Comparison of ENCODE assay signal across 21 mouse cellular contexts in the genomic region with DNA sequence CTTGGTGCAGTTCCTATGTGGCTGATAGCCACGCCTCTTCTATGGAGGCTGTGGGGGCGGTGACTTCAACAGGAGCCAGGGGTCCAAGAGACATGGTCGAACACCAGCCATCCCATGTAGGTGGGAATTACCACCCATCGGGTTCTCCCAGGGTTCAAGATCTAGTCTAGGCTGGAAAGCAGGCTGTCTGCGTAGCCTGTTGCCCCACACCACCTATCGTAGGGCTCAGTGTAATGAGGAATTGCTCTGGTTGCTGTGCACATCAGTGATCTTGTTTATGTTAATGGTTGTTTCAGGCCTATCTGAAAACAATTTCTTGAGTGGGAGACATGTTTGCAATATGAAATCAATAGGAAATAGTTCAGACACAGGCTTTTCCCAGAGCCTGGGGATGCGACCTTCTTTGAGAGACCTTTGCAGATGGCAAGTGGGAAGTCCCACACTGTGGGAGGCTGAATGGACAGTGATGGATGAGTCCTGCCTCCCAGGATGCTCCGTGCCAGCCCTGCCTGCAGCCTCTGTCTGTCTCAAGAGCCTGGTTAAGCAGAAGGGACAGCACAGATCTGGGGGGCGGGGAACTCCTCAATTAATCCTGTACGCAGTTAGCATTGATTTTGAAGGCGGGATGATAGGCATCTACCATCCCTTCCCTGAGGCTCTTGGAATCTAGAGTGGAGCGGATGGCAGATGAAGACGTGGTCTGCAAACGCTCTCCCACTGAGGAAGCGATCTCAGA.
DNase-seq lines count a peak whose midpoint lies in the region; ATAC-seq lines count a peak whose summit lies in the region.
"Had no signal": no experiment of that assay in that cellular context is flagged by ENCODE, and none has a peak within 500 bp of the region (broad histone marks: within the 10 kb centered on the region; RNA-seq: fewer than 3 reads in every experiment).

No protein-coding gene starts in this region.

- no peak overlapping the region for H3K9ac ChIP-seq in midbrain, embryonic 11.5 days (ENCODE audit: low read length)
- no peak overlapping the region for H3K9ac ChIP-seq in midbrain, embryonic 16.5 days (ENCODE audit: low read depth, low read length)
- no peak overlapping the region for H3K9ac ChIP-seq in hindbrain, embryonic 13.5 days
- H3K9ac ChIP-seq in neural tube, embryonic 12.5 days, result no peak overlapping the region
- H3K9ac ChIP-seq: embryonic facial prominence, embryonic 15.5 days; forebrain, postnatal 0 days; liver, postnatal 0 days; neural tube, embryonic 13.5 days had no signal

- no peak overlapping the region for H3K4me2 ChIP-seq in midbrain, embryonic 11.5 days
- no peak overlapping the region for H3K4me2 ChIP-seq in midbrain, embryonic 16.5 days (ENCODE audit: low read length)
- no peak overlapping the region for H3K4me2 ChIP-seq in hindbrain, embryonic 13.5 days
- no peak overlapping the region for H3K4me2 ChIP-seq in neural tube, embryonic 12.5 days (replicated peaks)
- H3K4me2 ChIP-seq: embryonic facial prominence, embryonic 15.5 days; neural tube, embryonic 13.5 days had no signal

- DNase-seq in midbrain, embryonic 11.5 days (ENCODE audit: low spot score, missing footprints), result no peak
- DNase-seq in embryo, embryonic 10.5 days (ENCODE audit: low spot score), result peak; percentile 10
- DNase-seq in spleen, postnatal 14 days (ENCODE audit: low spot score in 2 of 2), result no peak
- DNase-seq: adrenal gland, adult 8-10 months; cerebellum, adult 9-10 months; forebrain, postnatal 0 days; heart, adult 18-20 months; kidney, adult 18-20 months; liver, postnatal 0 days; lung, postnatal 10 days; midbrain, embryonic 14.5 days; thymus, adult 2 months had no signal

- H3K9me3 ChIP-seq in midbrain, embryonic 11.5 days (ENCODE audit: control insufficient read depth, low read length), result no peaks in the 10 kb centered on the region
- no peaks in the 10 kb centered on the region for H3K9me3 ChIP-seq in midbrain, embryonic 16.5 days (replicated peaks; ENCODE audit: control insufficient read depth, low read length, poor library complexity, severe bottlenecking)
- no peaks in the 10 kb centered on the region for H3K9me3 ChIP-seq in hindbrain, embryonic 13.5 days
- no peaks in the 10 kb centered on the region for H3K9me3 ChIP-seq in neural tube, embryonic 12.5 days
- H3K9me3 ChIP-seq: embryonic facial prominence, embryonic 15.5 days; limb, embryonic 10.5 days; neural tube, embryonic 13.5 days had no signal

- no peaks in the 10 kb centered on the region for H3K36me3 ChIP-seq in midbrain, embryonic 11.5 days (ENCODE audit: control insufficient read depth, insufficient read depth, low read length)
- H3K36me3 ChIP-seq in midbrain, embryonic 16.5 days (ENCODE audit: control insufficient read depth, insufficient read depth, low read length), result no peaks in the 10 kb centered on the region
- H3K36me3 ChIP-seq in hindbrain, embryonic 13.5 days, result no peaks in the 10 kb centered on the region
- no peaks in the 10 kb centered on the region for H3K36me3 ChIP-seq in neural tube, embryonic 12.5 days
- H3K36me3 ChIP-seq: embryonic facial prominence, embryonic 15.5 days; limb, embryonic 10.5 days; neural tube, embryonic 13.5 days had no signal

- WGBS in midbrain, embryonic 11.5 days, result 79% methylated on average over 15 of the region's 15 CpGs
- WGBS in midbrain, embryonic 16.5 days, result 77% methylated on average over 15 of the region's 15 CpGs
- 38% methylated on average over 15 of the region's 15 CpGs for WGBS in hindbrain, embryonic 13.5 days
- 53% methylated on average over 15 of the region's 15 CpGs for WGBS in neural tube, embryonic 12.5 days

- no peak overlapping the region for H3K27ac ChIP-seq in midbrain, embryonic 11.5 days (ENCODE audit: low read depth, low read length)
- no peak overlapping the region for H3K27ac ChIP-seq in midbrain, embryonic 16.5 days (ENCODE audit: low read length)
- peak overlapping the region; percentile 23 for H3K27ac ChIP-seq in hindbrain, embryonic 13.5 days
- no peak overlapping the region for H3K27ac ChIP-seq in neural tube, embryonic 12.5 days
- H3K27ac ChIP-seq: embryonic facial prominence, embryonic 15.5 days; kidney, postnatal 0 days; left cerebral cortex, adult 2 months; limb, embryonic 10.5 days; neural tube, embryonic 13.5 days had no signal

- H3K27me3 ChIP-seq in midbrain, embryonic 11.5 days (ENCODE audit: control insufficient read depth, insufficient read depth, low read length), result no peaks in the 10 kb centered on the region
- no peaks in the 10 kb centered on the region for H3K27me3 ChIP-seq in midbrain, embryonic 16.5 days (ENCODE audit: control insufficient read depth, insufficient read depth, low read depth, low read length)
- H3K27me3 ChIP-seq in hindbrain, embryonic 13.5 days, result peaks cover 2% of the 10 kb centered on the region; the same call in 1 of the 2 replicates
- H3K27me3 ChIP-seq in neural tube, embryonic 12.5 days (replicated peaks), result no peaks in the 10 kb centered on the region
- H3K27me3 ChIP-seq: neural tube, embryonic 13.5 days had no signal

- no peak overlapping the region for H3K4me3 ChIP-seq in midbrain, embryonic 11.5 days (ENCODE audit: low read depth, low read length)
- no peak overlapping the region for H3K4me3 ChIP-seq in midbrain, embryonic 16.5 days (ENCODE audit: low read depth, low read length)
- H3K4me3 ChIP-seq in hindbrain, embryonic 13.5 days, result no peak overlapping the region
- no peak overlapping the region for H3K4me3 ChIP-seq in neural tube, embryonic 12.5 days
- H3K4me3 ChIP-seq: embryonic facial prominence, embryonic 15.5 days; left cerebral cortex, adult 2 months; limb, embryonic 10.5 days; neural tube, embryonic 13.5 days had no signal

- peak; percentile 44; the same call in 1 of the 2 replicates for ATAC-seq in midbrain, embryonic 11.5 days (ENCODE audit: low FRiP score)
- no peak for ATAC-seq in midbrain, embryonic 16.5 days
- ATAC-seq in hindbrain, embryonic 13.5 days (ENCODE audit: low FRiP score), result peak; percentile 90
- ATAC-seq in neural tube, embryonic 12.5 days (ENCODE audit: low FRiP score, low read depth), result 0 out of 2 replicates have a peak, but pooled peaks have one; percentile 53
- ATAC-seq in granulocyte monocyte progenitor cell, adult 5-6 weeks (replicated peaks; ENCODE audit: poor library complexity, severe bottlenecking), result no peak
- ATAC-seq: forebrain, postnatal 0 days; liver, postnatal 0 days had no signal

- no peaks in the 10 kb centered on the region for H3K4me1 ChIP-seq in midbrain, embryonic 11.5 days (ENCODE audit: control insufficient read depth, insufficient read depth, low read length)
- H3K4me1 ChIP-seq in midbrain, embryonic 16.5 days (ENCODE audit: control insufficient read depth, insufficient read depth, low read length), result no peaks in the 10 kb centered on the region; the same call in 1 of the 2 replicates
- H3K4me1 ChIP-seq in hindbrain, embryonic 13.5 days (replicated peaks), result peaks cover 18% of the 10 kb centered on the region
- H3K4me1 ChIP-seq in neural tube, embryonic 12.5 days, result no peaks in the 10 kb centered on the region
- H3K4me1 ChIP-seq: embryonic facial prominence, embryonic 15.5 days; limb, embryonic 10.5 days had no signal

Comparison
In these comparisons a context has a peak if more than half of its experiments do, and no peak if none do; other contexts are left out.
1. ATAC-seq: peak in midbrain, embryonic 11.5 days (single experiment), hindbrain, embryonic 13.5 days (single experiment) and neural tube, embryonic 12.5 days (single experiment); none in midbrain, embryonic 16.5 days (single experiment) and granulocyte monocyte progenitor cell, adult 5-6 weeks (single experiment).